Mouse (Mus musculus) neural tube, embryonic 15.5 days (tissue): ENCODE measurements at regions not wholly inside any gene's neighbourhood (a gene's known extent, or its start where the extent isn't known, plus 50 kb on each side); places are given as distances from the start of the nearest gene placed in this dataset.
"Not testable (repeated sequence)": the region's sequence is repeated elsewhere in the genome, so short reads cannot be mapped to it uniquely, and the experiment has no call there.

Experiments used
- ATAC-seq: fragments of 200-750 bp; cut with Nextera tagmentation; 2 replicates; pipeline ENCODE4 v1.8.0; 2017; ENCODE audit warnings: mild to moderate bottlenecking, moderate TSS enrichment, moderate library complexity; ENCODE audit not compliant: low FRiP score
- H3K27ac ChIP-seq: fragments of 300-500 bp; sonication (generic); replicated peaks from 2 replicates; pipeline ENCODE4 v1.5.1; 2015; ENCODE audit warnings: mild to moderate bottlenecking, inconsistent platforms
- H3K27me3 ChIP-seq: fragments of 300-500 bp; sonication (generic); replicated peaks from 2 replicates; pipeline ENCODE4 v1.6.1; 2015; ENCODE audit warnings: inconsistent platforms
- H3K36me3 ChIP-seq: fragments of 300-500 bp; sonication (generic); 2 replicates; pipeline ENCODE4 v1.6.1; 2015; ENCODE audit warnings: inconsistent platforms
- H3K4me1 ChIP-seq: fragments of 300-500 bp; sonication (generic); 2 replicates; pipeline ENCODE4 v1.6.1; 2015; ENCODE audit warnings: inconsistent platforms
- H3K4me2 ChIP-seq: fragments of 300-500 bp; sonication (generic); 2 replicates; pipeline ENCODE4 v1.6.1; 2015; ENCODE audit warnings: inconsistent platforms, mild to moderate bottlenecking, moderate library complexity
- H3K4me3 ChIP-seq: fragments of 300-500 bp; sonication (generic); replicated peaks from 2 replicates; pipeline ENCODE4 v1.5.1; 2015; ENCODE audit warnings: mild to moderate bottlenecking, inconsistent platforms
- H3K9ac ChIP-seq: fragments of 300-500 bp; sonication (generic); replicated peaks from 2 replicates; pipeline ENCODE4 v1.6.1; 2015; ENCODE audit warnings: mild to moderate bottlenecking, inconsistent platforms
- H3K9me3 ChIP-seq: fragments of 300-500 bp; sonication (generic); replicated peaks from 2 replicates; pipeline ENCODE4 v1.6.1; 2016; ENCODE audit warnings: inconsistent platforms
- WGBS: fragments of 180-500 bp; shearing (Covaris S2); methylation state at CpG from one replicate; pipeline ENCODE4 v1.1.7; 2015; ENCODE audit warnings: mixed read lengths; 5-methylcytosine and 5-hydroxymethylcytosine counted together

- H3K27ac ChIP-seq, result no peak overlapping the region
- ATAC-seq, result no peak
Observed at GRCm38 (mm10) chr12:14287657-14288056, 135.8 kb upstream of the Fam84a start.

GRCm38 (mm10) chr12:14286676-14287075 lies 134.8 kb upstream of the Fam84a start:
- WGBS, result 89% methylated on average over 1 of the region's 1 CpGs
- H3K9me3 ChIP-seq, result no peaks in the 10 kb centered on the region

More at GRCm38 (mm10) chr12:14287657-14288056, 135.8 kb upstream of the Fam84a start:
- Histone ChIP-seq H3K9me3 (no peaks in the 10 kb centered on the region), H3K36me3 (no peaks in the 10 kb centered on the region), H3K9ac (no peak overlapping the region), H3K4me2 (no peak overlapping the region), H3K4me1 (peaks cover 7% of the 10 kb centered on the region), H3K4me3 (no peak overlapping the region), H3K27me3 (no peaks in the 10 kb centered on the region)
- 86% methylated on average over 2 of the region's 2 CpGs for WGBS

GRCm38 (mm10) chr12:14285870-14286535 lies 134.1 kb upstream of the Fam84a start:
- peaks cover 8% of the 10 kb centered on the region for H3K4me1 ChIP-seq
- no peaks in the 10 kb centered on the region for H3K36me3 ChIP-seq
- no peak overlapping the region for H3K4me3 ChIP-seq
- no peak overlapping the region for H3K27ac ChIP-seq
- H3K27me3 ChIP-seq, result no peaks in the 10 kb centered on the region
- ATAC-seq, result no peak
- 86% methylated on average over 2 of the region's 2 CpGs for WGBS
- no peak overlapping the region for H3K9ac ChIP-seq
- H3K9me3 ChIP-seq, result no peaks in the 10 kb centered on the region
- no peak overlapping the region for H3K4me2 ChIP-seq

More at GRCm38 (mm10) chr12:14286676-14287075, 134.8 kb upstream of the Fam84a start:
- Histone ChIP-seq H3K9ac (no peak overlapping the region), H3K4me3 (no peak overlapping the region), H3K4me1 (peaks cover 8% of the 10 kb centered on the region), H3K4me2 (no peak overlapping the region), H3K27ac (no peak overlapping the region), H3K27me3 (no peaks in the 10 kb centered on the region), H3K36me3 (no peaks in the 10 kb centered on the region)
- no peak for ATAC-seq

DNA sequence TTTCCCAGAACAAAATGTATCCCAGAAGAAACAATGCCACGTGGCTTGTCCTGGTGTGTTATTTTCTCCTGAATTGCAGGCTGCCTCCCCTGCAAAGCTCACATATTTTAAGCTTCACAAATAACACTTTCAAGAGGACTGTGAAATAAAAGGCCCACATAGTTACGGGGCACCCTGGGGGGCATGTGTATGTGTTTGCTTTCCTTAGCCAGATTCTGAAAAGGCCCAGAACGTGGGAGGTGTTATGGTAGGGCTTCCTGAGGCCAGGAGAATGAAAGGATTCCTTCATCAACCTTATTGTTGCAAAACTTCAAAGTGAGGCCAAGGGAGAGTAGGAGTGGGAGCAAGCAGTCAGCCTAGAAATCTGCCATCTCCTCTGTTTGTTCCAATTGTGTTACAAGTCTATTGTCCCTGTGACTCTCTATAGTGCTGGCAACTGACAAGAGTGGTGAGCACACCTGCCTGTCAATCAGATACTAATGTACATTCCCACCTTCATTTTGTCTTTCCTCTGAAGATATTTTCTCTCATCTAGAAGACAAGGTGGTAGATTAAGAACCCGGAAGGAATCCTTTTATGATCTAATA lies 131.3 kb upstream of the Fam84a start:
- H3K9ac ChIP-seq, result no peak overlapping the region
- H3K4me2 ChIP-seq, result no peak overlapping the region
- no peak for ATAC-seq
- no peaks in the 10 kb centered on the region for H3K36me3 ChIP-seq
- WGBS, result 32% methylated on average over 4 of the region's 4 CpGs
- H3K4me1 ChIP-seq, result peaks cover 8% of the 10 kb centered on the region
- H3K4me3 ChIP-seq, result no peak overlapping the region
- no peaks in the 10 kb centered on the region for H3K27me3 ChIP-seq
- no peaks in the 10 kb centered on the region for H3K9me3 ChIP-seq
- no peak overlapping the region for H3K27ac ChIP-seq

DNA sequence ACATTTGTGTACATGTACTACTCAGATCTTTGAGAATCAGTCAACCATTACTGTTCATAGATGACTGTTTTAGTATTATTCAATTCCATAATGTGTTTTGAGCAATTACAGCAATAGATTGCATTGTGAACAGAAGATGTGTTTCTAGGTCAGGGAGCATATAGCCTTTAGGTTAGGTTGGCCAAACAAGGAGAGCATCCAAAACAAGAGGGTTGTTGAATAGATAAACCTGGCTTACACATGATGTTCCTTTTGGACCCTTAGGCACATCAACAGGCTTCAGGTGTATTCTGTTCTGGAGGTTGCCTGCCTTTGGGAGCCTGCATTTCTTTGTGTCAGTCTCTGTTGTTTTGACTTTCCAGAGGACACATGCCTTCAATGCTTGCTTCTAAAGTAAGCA lies 123.4 kb upstream of the Fam84a start:
- Histone ChIP-seq H3K9me3 (no peaks in the 10 kb centered on the region), H3K36me3 (no peaks in the 10 kb centered on the region), H3K27me3 (no peaks in the 10 kb centered on the region), H3K4me2 (no peak overlapping the region), H3K4me1 (no peaks in the 10 kb centered on the region), H3K9ac (no peak overlapping the region), H3K27ac (no peak overlapping the region), H3K4me3 (no peak overlapping the region)
- ATAC-seq, result no peak

DNA sequence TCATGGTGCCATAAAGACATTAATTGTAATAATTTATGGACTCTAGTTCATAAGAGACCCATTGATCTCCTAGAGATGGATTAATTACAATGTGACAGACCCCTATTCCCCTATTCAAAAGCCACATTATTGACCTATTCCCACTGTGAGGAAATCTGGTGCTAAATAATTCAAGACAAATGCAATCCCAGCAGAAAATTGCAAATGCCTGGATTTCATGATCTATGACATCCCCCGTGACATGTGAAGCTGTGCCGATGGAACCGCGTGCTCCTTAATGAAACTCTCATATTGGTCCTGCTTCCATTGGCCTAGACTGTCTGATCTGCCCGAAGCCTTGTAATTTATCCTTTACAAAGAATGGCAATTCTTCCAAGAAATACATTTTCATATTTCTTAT lies 122.9 kb upstream of the Fam84a start:
- H3K4me1 ChIP-seq, result no peaks in the 10 kb centered on the region
- no peak overlapping the region for H3K9ac ChIP-seq
- no peak for ATAC-seq
- no peaks in the 10 kb centered on the region for H3K36me3 ChIP-seq
- H3K9me3 ChIP-seq, result no peaks in the 10 kb centered on the region
- H3K4me2 ChIP-seq, result no peak overlapping the region
- no peak overlapping the region for H3K27ac ChIP-seq
- H3K27me3 ChIP-seq, result no peaks in the 10 kb centered on the region
- no peak overlapping the region for H3K4me3 ChIP-seq
- WGBS, result 21% methylated on average over 5 of the region's 5 CpGs

DNA sequence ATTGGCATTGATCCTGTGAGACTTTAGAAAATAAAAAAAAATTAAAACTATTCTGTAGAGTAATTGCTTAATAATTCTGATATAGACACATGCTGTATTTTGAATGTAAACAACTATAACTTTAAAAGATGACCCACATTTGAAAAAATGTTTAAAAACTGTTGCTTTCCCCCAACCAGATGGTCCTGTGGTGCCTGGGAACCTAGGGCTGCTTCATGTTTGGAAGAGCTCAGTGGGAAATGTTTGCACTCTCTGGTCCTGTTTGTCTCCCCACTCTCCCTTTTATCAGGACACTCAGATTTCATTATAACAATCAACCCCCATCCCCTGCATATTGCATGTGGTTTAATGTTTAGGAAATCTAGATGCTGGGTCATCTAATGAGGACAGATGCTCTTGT lies 119.4 kb upstream of the Fam84a start:
- no peak overlapping the region for H3K4me3 ChIP-seq
- H3K9me3 ChIP-seq, result no peaks in the 10 kb centered on the region
- ATAC-seq, result no peak
- H3K27me3 ChIP-seq, result no peaks in the 10 kb centered on the region
- H3K27ac ChIP-seq, result no peak overlapping the region
- no peak overlapping the region for H3K4me2 ChIP-seq
- H3K36me3 ChIP-seq, result no peaks in the 10 kb centered on the region
- H3K9ac ChIP-seq, result no peak overlapping the region
- H3K4me1 ChIP-seq, result no peaks in the 10 kb centered on the region

DNA sequence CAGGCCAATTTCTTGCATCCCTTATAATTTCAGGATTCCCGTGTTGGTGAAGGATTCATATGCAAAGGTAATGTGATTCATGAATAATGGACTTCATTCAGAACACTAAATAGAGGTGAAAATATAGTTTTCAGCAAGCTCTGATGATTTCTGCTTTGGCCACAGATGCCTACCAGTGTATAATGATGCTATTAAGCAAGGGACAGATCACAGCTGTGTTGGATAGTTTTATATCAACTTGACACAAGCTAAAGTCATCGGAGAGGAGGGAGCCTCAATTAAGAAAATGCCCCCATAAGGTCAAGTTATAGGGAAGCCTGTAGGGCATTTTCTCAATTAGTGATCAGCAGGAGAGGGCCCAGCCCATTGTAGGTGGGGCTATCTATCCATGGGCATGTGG lies 109.2 kb upstream of the Fam84a start:
- H3K4me1 ChIP-seq, result no peaks in the 10 kb centered on the region
- 46% methylated on average over 2 of the region's 2 CpGs for WGBS
- H3K27ac ChIP-seq, result no peak overlapping the region
- no peaks in the 10 kb centered on the region for H3K36me3 ChIP-seq
- no peak overlapping the region for H3K9ac ChIP-seq
- H3K4me2 ChIP-seq, result no peak overlapping the region
- H3K9me3 ChIP-seq, result no peaks in the 10 kb centered on the region
- no peaks in the 10 kb centered on the region for H3K27me3 ChIP-seq
- H3K4me3 ChIP-seq, result no peak overlapping the region
- ATAC-seq, result no peak

- Histone ChIP-seq H3K9ac (no peak overlapping the region), H3K9me3 (no peaks in the 10 kb centered on the region), H3K36me3 (no peaks in the 10 kb centered on the region), H3K27me3 (no peaks in the 10 kb centered on the region), H3K4me3 (no peak overlapping the region), H3K4me1 (no peaks in the 10 kb centered on the region), H3K27ac (no peak overlapping the region), H3K4me2 (no peak overlapping the region)
- 30% methylated on average over 4 of the region's 4 CpGs for whole genome bisulfite sequencing
- ATAC-seq, result peak; percentile 79; the same call in 1 of the 2 replicates
Observed at GRCm38 (mm10) chr12:14260288-14260687, 108.4 kb upstream of the Fam84a start.

GRCm38 (mm10) chr12:14253336-14253735 lies 101.5 kb upstream of the Fam84a start:
- 83% methylated on average over 5 of the region's 5 CpGs for WGBS
- no peaks in the 10 kb centered on the region for H3K9me3 ChIP-seq
- no peaks in the 10 kb centered on the region for H3K27me3 ChIP-seq
- H3K4me3 ChIP-seq, result no peak overlapping the region
- H3K4me1 ChIP-seq, result no peaks in the 10 kb centered on the region
- H3K4me2 ChIP-seq, result no peak overlapping the region
- no peak overlapping the region for H3K27ac ChIP-seq
- ATAC-seq, result no peak
- H3K36me3 ChIP-seq, result no peaks in the 10 kb centered on the region
- H3K9ac ChIP-seq, result no peak overlapping the region

DNA sequence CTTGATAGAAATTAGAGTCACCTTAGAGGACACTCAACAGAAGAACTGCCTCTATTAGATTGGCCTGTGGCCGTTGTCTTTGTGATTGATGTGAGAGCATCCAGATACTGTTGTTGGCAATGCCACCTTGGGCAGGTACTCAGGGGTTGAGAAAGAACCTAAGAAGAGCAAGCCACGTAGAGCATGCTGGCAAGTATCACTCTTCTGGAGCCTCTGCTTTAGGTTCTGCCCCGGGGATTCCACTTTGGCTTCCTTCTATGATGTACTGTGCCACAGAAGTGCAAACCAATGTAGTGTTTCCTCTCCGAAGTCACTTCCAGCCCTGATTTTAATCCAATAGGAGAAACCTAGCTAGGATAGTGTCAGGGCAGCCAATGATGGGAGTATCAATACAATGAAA lies 98.3 kb upstream of the Fam84a start:
- 89% methylated on average over 4 of the region's 4 CpGs for WGBS
- no peaks in the 10 kb centered on the region for H3K27me3 ChIP-seq
- no peaks in the 10 kb centered on the region for H3K4me1 ChIP-seq
- no peaks in the 10 kb centered on the region for H3K36me3 ChIP-seq
- no peak overlapping the region for H3K4me2 ChIP-seq
- H3K27ac ChIP-seq, result no peak overlapping the region
- H3K4me3 ChIP-seq, result no peak overlapping the region
- ATAC-seq, result no peak
- no peak overlapping the region for H3K9ac ChIP-seq
- H3K9me3 ChIP-seq, result no peaks in the 10 kb centered on the region

DNA sequence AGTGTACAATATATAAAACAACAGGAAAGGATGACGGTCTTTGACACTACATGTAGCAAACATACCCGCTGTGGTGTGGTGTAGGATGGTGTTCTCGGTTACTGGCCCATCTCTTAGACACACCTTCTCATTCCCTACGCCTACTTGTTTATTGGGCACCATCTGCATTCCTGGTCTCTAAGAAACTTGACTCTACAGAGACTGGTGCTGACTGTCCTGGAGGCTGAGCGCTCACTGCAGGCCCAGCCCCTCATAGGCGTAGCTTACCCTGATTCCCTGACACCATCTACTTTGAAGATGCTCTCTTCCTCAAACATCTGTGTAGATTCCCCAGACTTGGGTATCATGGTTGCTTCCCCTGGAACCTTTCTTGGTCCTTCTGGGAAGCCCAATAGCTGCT lies 90.9 kb upstream of the Fam84a start:
- H3K27me3 ChIP-seq, H3K4me1 ChIP-seq, H3K4me3 ChIP-seq, H3K27ac ChIP-seq, ATAC-seq, H3K9ac ChIP-seq, H3K4me2 ChIP-seq, H3K36me3 ChIP-seq, H3K9me3 ChIP-seq: not testable (repeated sequence)
- 94% methylated on average over 6 of the region's 6 CpGs for WGBS
